Mouse (Mus musculus) brown adipose tissue, adult 24 weeks (tissue): ENCODE measurements at regions not wholly inside any gene's neighbourhood (a gene's known extent, or its start where the extent isn't known, plus 50 kb on each side); places are given as distances from the start of the nearest gene placed in this dataset.
"Not testable (repeated sequence)": the region's sequence is repeated elsewhere in the genome, so short reads cannot be mapped to it uniquely, and the experiment has no call there.

Experiments
- H3K27ac ChIP-seq: fragments of 200-500 bp; replicated peaks from 2 replicates; pipeline ENCODE4 v1.5.1; 2012; ENCODE audit warnings: low read depth, mild to moderate bottlenecking, low read length
- H3K4me1 ChIP-seq: fragments of 200-500 bp; 2 replicates; pipeline ENCODE4 v1.6.1; 2012; ENCODE audit warnings: low read length, mixed read lengths; ENCODE audit not compliant: control insufficient read depth, insufficient read depth, insufficient read length
- H3K4me3 ChIP-seq: fragments of 200-500 bp; 2 replicates; pipeline ENCODE4 v1.5.1; 2012; ENCODE audit warnings: low read depth, mild to moderate bottlenecking, low read length, moderate library complexity; ENCODE audit not compliant: insufficient read depth

DNA sequence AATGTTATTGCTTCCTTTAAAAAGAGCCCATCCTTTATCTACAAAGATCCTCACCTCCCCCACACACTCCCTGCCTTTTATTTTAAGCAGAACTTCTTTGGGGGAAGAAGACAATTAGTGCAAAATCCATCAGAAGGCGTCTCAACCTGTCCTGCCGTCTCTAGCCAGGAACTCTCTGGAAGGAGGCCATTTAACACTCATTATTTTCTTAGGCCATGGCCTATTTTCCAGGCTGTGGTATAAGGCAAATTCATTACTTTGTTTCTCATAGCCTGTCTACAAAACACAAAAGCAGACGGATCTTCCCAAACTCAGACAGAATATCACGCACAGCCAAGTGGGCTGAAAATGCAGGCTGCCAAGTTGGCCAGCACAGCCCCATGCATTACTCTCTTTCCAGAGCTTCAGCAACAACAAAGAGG lies 159.0 kb upstream of the Gm11146 start:
- Histone ChIP-seq H3K27ac (no peak overlapping the region), H3K4me1 (no peaks in the 10 kb centered on the region)

GRCm38 (mm10) chr16:77760479-77760878 lies 158.6 kb upstream of the Gm11146 start:
- H3K4me1 ChIP-seq = no peaks in the 10 kb centered on the region
- H3K27ac ChIP-seq = no peak overlapping the region
- H3K4me3 ChIP-seq = no peak overlapping the region

More for the DNA sequence above, 159.0 kb upstream of the Gm11146 start:
- H3K4me3 ChIP-seq = no peak overlapping the region

DNA sequence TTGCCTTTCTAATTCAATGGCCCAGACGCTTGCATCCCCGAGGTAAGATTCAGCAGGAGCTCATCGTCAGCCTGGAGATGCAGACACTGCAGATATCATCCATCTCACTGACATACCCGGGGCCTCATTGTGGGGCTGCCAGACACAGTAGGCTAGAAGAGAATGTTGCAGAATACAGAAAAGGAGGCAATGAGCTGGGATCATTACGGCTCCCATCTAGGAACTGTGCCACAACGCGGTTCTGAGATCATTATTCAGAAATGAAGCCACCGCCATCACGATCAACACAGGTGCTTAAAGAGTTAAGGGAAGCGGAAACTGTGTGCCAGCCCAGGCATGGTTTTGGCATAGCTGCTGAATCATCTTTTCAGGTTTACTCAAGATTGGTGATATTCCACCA lies 158.1 kb upstream of the Gm11146 start:
- Histone ChIP-seq H3K4me1 (no peaks in the 10 kb centered on the region), H3K4me3 (no peak overlapping the region), H3K27ac (no peak overlapping the region)

DNA sequence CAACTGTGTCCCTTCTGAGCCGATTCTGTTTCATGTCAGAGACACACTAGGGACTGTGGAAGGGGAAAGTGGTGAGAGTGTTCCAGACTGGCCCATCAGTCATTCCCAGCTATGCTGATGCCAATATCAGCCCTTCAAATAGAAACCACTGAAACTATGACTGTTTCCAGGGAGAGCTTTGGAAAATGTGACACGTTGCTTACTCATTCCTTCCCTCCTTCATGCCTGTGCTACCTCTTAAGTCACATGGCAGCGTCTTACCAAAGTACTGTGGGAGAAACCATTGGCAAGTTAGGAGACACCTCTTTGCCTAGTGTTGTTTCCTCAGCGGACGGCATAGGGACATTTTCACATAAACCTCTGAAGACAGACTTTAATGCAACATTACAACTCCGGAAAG lies 153.0 kb upstream of the Gm11146 start:
- Histone ChIP-seq H3K27ac (no peak overlapping the region), H3K4me3 (no peak overlapping the region), H3K4me1 (no peaks in the 10 kb centered on the region)

GRCm38 (mm10) chr16:77749474-77749873 lies 147.6 kb upstream of the Gm11146 start:
- H3K4me1 ChIP-seq = no peaks in the 10 kb centered on the region
- no peak overlapping the region for H3K4me3 ChIP-seq
- 0 out of 2 replicates have a peak overlapping the region, but pooled peaks have one; percentile 60 for H3K27ac ChIP-seq

GRCm38 (mm10) chr16:77743838-77744237 lies 141.9 kb upstream of the Gm11146 start:
- Histone ChIP-seq H3K4me3 (no peak overlapping the region), H3K27ac (no peak overlapping the region)

DNA sequence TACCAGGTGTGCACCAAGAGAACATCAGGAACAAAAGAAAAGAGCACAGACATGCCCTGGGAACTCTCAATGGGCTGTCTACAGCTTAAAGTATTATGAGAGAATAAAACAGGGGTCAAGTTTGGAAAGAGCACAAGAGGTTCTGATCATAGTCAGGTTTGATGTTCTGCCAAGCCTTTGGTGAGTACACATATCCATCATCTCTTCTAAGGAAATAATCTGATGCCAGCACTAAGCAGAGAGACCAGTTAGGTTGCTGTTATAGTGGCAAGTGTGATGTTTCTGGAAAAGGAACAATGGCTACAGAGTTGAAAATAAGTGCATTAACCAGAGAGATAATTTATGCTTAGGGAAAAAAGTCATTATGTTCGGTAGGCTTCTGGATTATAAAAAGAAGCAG lies 136.9 kb upstream of the Gm11146 start:
- no peaks in the 10 kb centered on the region for H3K4me1 ChIP-seq
- no peak overlapping the region for H3K27ac ChIP-seq
- H3K4me3 ChIP-seq = no peak overlapping the region

More at GRCm38 (mm10) chr16:77743838-77744237, 141.9 kb upstream of the Gm11146 start:
- H3K4me1 ChIP-seq = no peaks in the 10 kb centered on the region

GRCm38 (mm10) chr16:77719377-77719776 lies 117.5 kb upstream of the Gm11146 start:
- Histone ChIP-seq H3K4me3 (no peak overlapping the region), H3K27ac (no peak overlapping the region), H3K4me1 (no peaks in the 10 kb centered on the region)

- H3K4me1 ChIP-seq, H3K4me3 ChIP-seq, H3K27ac ChIP-seq: not testable (repeated sequence)
These were observed 115.9 kb upstream of the Gm11146 start for GRCm38 (mm10) chr16:77717766-77718165.

GRCm38 (mm10) chr16:77704726-77705125 lies 102.8 kb upstream of the Gm11146 start:
- Histone ChIP-seq H3K4me1 (no peaks in the 10 kb centered on the region), H3K27ac (no peak overlapping the region), H3K4me3 (no peak overlapping the region)

- H3K4me3 ChIP-seq = no peak overlapping the region
- H3K27ac ChIP-seq = no peak overlapping the region
- H3K4me1 ChIP-seq = no peaks in the 10 kb centered on the region
These were observed 93.5 kb upstream of the Gm11146 start for GRCm38 (mm10) chr16:77695443-77695842.

DNA sequence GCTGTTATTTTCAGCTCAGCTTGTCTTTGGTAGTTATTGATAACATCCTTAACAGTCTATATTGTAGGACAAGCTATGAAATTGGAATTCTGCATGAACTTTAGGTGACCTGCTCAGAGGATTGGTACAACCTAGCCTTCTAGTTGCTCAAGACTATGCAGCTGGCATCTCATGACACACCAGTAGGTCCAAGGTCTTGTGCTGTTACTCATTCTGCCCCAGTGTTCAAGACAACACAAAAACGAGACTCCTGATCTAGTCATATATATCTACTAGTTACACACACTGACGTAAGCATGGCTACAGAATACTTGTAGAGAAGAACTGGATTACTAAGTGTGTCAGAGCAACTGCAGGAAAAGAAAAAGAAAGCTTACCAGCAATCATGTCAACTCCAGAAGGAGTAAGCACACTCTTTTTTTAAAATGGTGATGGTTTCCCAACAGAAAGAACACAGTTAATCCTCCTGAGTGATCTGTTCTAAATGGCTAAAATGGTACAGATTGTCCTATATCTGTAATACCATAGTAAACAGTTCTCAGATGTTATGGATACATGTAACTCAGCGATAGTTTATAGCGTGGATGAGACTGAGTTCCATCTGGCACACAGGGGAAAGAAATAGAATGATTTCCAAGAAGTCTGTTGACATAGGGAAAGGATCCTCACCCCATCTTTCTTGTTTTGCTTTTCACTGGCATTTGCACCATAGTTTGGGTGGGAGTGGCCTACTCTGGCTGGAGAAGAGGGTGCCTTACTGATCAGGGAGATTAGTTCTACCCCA lies 85.4 kb upstream of the Gm11146 start:
- H3K27ac ChIP-seq = peak overlapping the region; percentile 73
- H3K4me3 ChIP-seq = no peak overlapping the region

DNA sequence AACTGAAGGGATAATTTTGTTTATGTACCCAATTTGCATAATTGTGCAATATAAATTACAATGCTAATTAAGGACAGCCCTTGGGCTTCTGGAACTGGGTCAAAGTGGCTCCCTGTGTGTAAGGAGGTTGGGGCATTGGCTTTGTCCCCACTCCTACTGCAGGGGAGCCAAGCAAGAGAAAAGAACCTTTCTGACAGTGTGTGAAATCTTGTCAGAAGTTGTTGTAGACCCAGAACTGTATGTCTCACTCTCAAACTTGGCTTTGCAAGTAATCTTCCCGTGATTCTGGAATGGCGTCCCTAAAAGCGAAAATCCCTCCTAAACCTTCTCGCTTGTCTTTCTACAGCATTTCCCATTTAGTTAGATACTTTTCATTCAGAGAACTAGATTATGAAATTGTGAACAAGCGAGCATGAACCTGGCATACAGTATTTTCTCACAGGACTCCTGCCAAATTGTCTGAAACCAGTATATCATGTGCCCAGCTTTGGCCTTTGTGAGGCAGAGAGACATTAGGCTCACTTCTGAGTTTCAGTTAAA lies 83.8 kb upstream of the Gm11146 start:
- H3K4me1 ChIP-seq = no peaks in the 10 kb centered on the region
- H3K27ac ChIP-seq = peak overlapping the region; percentile 83
- peak overlapping the region; percentile 29; the same call in 1 of the 2 replicates for H3K4me3 ChIP-seq

More for the DNA sequence above, 85.4 kb upstream of the Gm11146 start:
- H3K4me1 ChIP-seq = no peaks in the 10 kb centered on the region

DNA sequence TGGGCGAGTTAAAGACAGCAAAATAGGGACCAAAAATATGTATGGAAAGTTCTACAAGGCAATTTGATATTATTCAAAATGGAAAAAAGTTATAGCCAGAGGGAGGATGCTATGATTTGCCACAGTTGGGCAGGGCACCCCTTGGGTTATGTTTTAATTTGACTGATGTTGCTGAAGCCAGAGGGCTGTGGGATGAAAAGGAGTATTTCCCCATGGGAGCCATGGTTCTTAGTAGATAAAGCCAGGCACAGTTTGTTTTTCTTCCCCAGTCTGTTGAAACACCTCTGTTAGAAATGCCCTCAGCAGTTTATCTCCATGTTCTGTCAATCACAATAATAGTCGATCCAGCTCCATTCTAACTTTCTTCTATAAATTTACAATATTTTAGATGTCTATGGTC lies 82.6 kb upstream of the Gm11146 start:
- no peak overlapping the region for H3K27ac ChIP-seq
- H3K4me3 ChIP-seq = no peak overlapping the region
- H3K4me1 ChIP-seq = no peaks in the 10 kb centered on the region

DNA sequence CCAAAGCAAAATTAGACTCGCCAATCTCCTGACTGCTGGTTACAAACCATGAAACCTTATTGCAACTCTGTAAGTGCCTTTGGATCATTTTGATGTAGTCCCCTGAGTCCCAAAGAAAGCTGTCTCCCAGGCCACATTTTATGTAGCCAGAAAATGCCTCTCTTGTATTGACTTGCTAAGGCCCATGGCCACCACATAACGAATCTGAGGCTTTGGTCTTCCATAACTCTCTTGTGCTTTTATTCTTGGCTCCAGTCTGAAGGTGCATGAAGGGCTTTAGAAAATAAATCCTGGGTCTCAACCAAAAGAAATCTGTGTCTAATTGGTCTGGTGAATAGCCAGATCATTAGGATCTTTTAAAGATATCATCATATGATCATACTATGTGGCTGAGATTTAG lies 77.3 kb upstream of the Gm11146 start:
- Histone ChIP-seq H3K27ac (no peak overlapping the region), H3K4me1 (no peaks in the 10 kb centered on the region), H3K4me3 (no peak overlapping the region)

- no peaks in the 10 kb centered on the region for H3K4me1 ChIP-seq
- no peak overlapping the region for H3K4me3 ChIP-seq
- no peak overlapping the region for H3K27ac ChIP-seq
These were observed 74.9 kb upstream of the Gm11146 start for GRCm38 (mm10) chr16:77676805-77677204.
